7 mouse cellular contexts compared by ENCODE assay signal in the genomic region with DNA sequence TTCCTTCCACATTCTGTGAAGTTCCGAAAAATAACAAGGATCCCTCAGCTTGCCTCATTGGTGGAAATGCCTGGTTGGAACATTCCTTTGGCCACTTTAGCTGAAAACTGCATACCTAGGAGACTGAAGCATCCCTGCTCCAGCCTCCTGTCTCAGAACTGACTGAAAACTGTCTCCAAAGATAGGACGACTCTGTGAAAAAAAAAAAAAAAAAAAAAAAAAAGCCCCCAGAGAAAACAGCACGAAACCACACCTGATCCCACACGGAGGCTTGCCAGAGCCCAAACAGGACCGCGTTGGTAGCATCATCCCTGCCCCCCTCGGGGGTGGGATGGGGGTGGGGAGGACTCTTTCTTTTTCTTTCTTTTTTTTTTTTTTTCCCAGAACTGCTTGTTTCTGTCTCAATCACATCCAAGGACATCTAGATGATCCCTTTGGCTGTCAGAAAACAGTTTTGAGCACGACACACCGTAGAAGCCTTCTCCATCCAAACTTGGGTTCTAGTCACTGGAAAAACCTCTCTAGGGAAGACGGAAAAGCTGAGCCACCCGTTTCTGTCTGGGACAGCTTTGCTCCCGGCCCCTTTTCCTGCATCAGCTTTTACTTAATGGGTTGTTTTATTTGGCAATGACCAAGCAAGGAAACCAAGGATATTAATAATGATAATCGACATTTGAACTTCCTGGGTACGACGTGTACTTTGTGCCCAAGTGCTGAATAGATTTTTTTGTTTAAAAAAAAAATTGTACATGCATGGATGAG. TPM values are rescaled to one million over a fixed set of nuclear protein-coding genes. Genes with fewer than 3 reads are reported as not detected.
A peak's percentile ranks its signal among the peaks of the same experiment; 100 is the strongest.
DNase-seq lines count a peak whose midpoint lies in the region; ATAC-seq and TF ChIP-seq lines count a peak whose summit lies in the region.

No protein-coding gene starts in this region.

- peaks cover 9% of the 10 kb centered on the region for H3K4me1 ChIP-seq in midbrain, embryonic 11.5 days (ENCODE audit: control insufficient read depth, insufficient read depth, low read length)
- no peaks in the 10 kb centered on the region for H3K4me1 ChIP-seq in midbrain, embryonic 15.5 days
- peaks cover 15% of the 10 kb centered on the region for H3K4me1 ChIP-seq in embryonic facial prominence, embryonic 15.5 days
- no peaks in the 10 kb centered on the region; the same call in none of the 2 replicates for H3K4me1 ChIP-seq in stomach, postnatal 0 days (replicated peaks; ENCODE audit: control insufficient read depth, insufficient read depth)

- 52% methylated on average over 15 of the region's 15 CpGs for WGBS in midbrain, embryonic 11.5 days
- 48% methylated on average over 15 of the region's 15 CpGs for WGBS in midbrain, embryonic 15.5 days
- 31% methylated on average over 15 of the region's 15 CpGs for WGBS in embryonic facial prominence, embryonic 15.5 days
- 36% methylated on average over 15 of the region's 15 CpGs for WGBS in stomach, postnatal 0 days

- intact Hi-C loops in left cerebral cortex, postnatal 14 days (cut with DNase I), result no loop called here

- H3K9ac ChIP-seq in midbrain, embryonic 11.5 days (ENCODE audit: low read length), result no peak overlapping the region
- H3K9ac ChIP-seq in midbrain, embryonic 15.5 days, result no peak overlapping the region
- H3K9ac ChIP-seq in embryonic facial prominence, embryonic 15.5 days, result no peak overlapping the region
- H3K9ac ChIP-seq in stomach, postnatal 0 days (ENCODE audit: low read length), result no peak overlapping the region

- H3K36me3 ChIP-seq in midbrain, embryonic 11.5 days (ENCODE audit: control insufficient read depth, insufficient read depth, low read length), result no peaks in the 10 kb centered on the region
- H3K36me3 ChIP-seq in midbrain, embryonic 15.5 days (replicated peaks), result no peaks in the 10 kb centered on the region
- no peaks in the 10 kb centered on the region for H3K36me3 ChIP-seq in embryonic facial prominence, embryonic 15.5 days
- H3K36me3 ChIP-seq in stomach, postnatal 0 days (ENCODE audit: control insufficient read depth, insufficient read depth, low read length), result no peaks in the 10 kb centered on the region; the same call in 1 of the 2 replicates

- H3K27ac ChIP-seq in midbrain, embryonic 11.5 days (ENCODE audit: low read depth, low read length), result no peak overlapping the region
- no peak overlapping the region for H3K27ac ChIP-seq in midbrain, embryonic 15.5 days
- 0 out of 2 replicates have a peak overlapping the region, but pooled peaks have one; percentile 12 for H3K27ac ChIP-seq in embryonic facial prominence, embryonic 15.5 days (replicated peaks)
- H3K27ac ChIP-seq in stomach, postnatal 0 days (replicated peaks), result peak overlapping the region; percentile 89; the same call in 1 of the 2 replicates

- DNase-seq in midbrain, embryonic 11.5 days (ENCODE audit: low spot score, missing footprints), result peak; percentile 65
- peak; percentile 54 to 63 for DNase-seq in kidney, adult 8-10 months
- no peak for DNase-seq in stomach, postnatal 0 days (ENCODE audit: low spot score)
- DNase-seq in left cerebral cortex, postnatal 14 days (ENCODE audit: low spot score in 2 of 2), result no peak
- no peak for DNase-seq in cerebellum, adult 9-11 months

- TF ChIP-seq CTCF in stomach, postnatal 0 days (IDR thresholded peaks at IDR 0.05; ENCODE audit: low read depth), result no peak

- no peaks in the 10 kb centered on the region for H3K27me3 ChIP-seq in midbrain, embryonic 11.5 days (ENCODE audit: control insufficient read depth, insufficient read depth, low read length)
- no peaks in the 10 kb centered on the region for H3K27me3 ChIP-seq in midbrain, embryonic 15.5 days (replicated peaks)
- no peaks in the 10 kb centered on the region for H3K27me3 ChIP-seq in embryonic facial prominence, embryonic 15.5 days
- H3K27me3 ChIP-seq in stomach, postnatal 0 days (ENCODE audit: control insufficient read depth, insufficient read depth, low read length), result no peaks in the 10 kb centered on the region

- no peak overlapping the region for H3K4me2 ChIP-seq in midbrain, embryonic 11.5 days
- no peak overlapping the region for H3K4me2 ChIP-seq in midbrain, embryonic 15.5 days
- H3K4me2 ChIP-seq in embryonic facial prominence, embryonic 15.5 days (replicated peaks), result peak overlapping the region; percentile 8; the same call in 1 of the 2 replicates
- peak overlapping the region; percentile 23; the same call in 1 of the 2 replicates for H3K4me2 ChIP-seq in stomach, postnatal 0 days (replicated peaks; ENCODE audit: low read depth)

- H3K9me3 ChIP-seq in midbrain, embryonic 11.5 days (ENCODE audit: control insufficient read depth, low read length), result peaks cover 6% of the 10 kb centered on the region
- no peaks in the 10 kb centered on the region; the same call in 1 of the 2 replicates for H3K9me3 ChIP-seq in midbrain, embryonic 15.5 days
- H3K9me3 ChIP-seq in embryonic facial prominence, embryonic 15.5 days (replicated peaks), result peaks cover 9% of the 10 kb centered on the region; the same call in 1 of the 2 replicates
- H3K9me3 ChIP-seq in stomach, postnatal 0 days (ENCODE audit: control insufficient read depth, low read length), result no peaks in the 10 kb centered on the region

- no peak for ATAC-seq in midbrain, embryonic 11.5 days (ENCODE audit: low FRiP score)
- ATAC-seq in midbrain, embryonic 15.5 days (replicated peaks), result no peak
- no peak for ATAC-seq in embryonic facial prominence, embryonic 15.5 days (ENCODE audit: insufficient number of reproducible peaks, low FRiP score, low TSS enrichment, low read depth)
- no peak for ATAC-seq in stomach, postnatal 0 days (ENCODE audit: low FRiP score, low TSS enrichment)

- no peak overlapping the region for H3K4me3 ChIP-seq in midbrain, embryonic 11.5 days (ENCODE audit: low read depth, low read length)
- no peak overlapping the region for H3K4me3 ChIP-seq in midbrain, embryonic 15.5 days
- H3K4me3 ChIP-seq in embryonic facial prominence, embryonic 15.5 days (replicated peaks), result no peak overlapping the region
- 0 out of 2 replicates have a peak overlapping the region, but pooled peaks have one; percentile 2 for H3K4me3 ChIP-seq in stomach, postnatal 0 days (ENCODE audit: low read depth, low read length)

- TF ChIP-seq EP300 in stomach, postnatal 0 days (optimal IDR thresholded peaks at IDR 0.05), result no peak

RNA-seq across cellular contexts. Expression of gene Plpp1, which starts 29.0 kb away (rescaled TPM):
- 19.1 and 20.1 TPM in 2 replicates for polyA plus RNA-seq in midbrain, embryonic 11.5 days (2014; fragmentation: Nextera tagmentation; extraction: Ambion mirVana)
- 59.9 and 62.3 TPM in 2 replicates for polyA plus RNA-seq in midbrain, embryonic 15.5 days (2015; fragmentation: Nextera tagmentation; extraction: Ambion mirVana)
- 68.1 and 71.6 TPM in 2 replicates for polyA plus RNA-seq in embryonic facial prominence, embryonic 15.5 days (2015; fragmentation: Nextera tagmentation; extraction: Ambion mirVana)
- 126 and 137 TPM in 2 replicates for polyA plus RNA-seq in stomach, postnatal 0 days (2015; fragmentation: Nextera tagmentation; extraction: Ambion mirVana)
- total RNA-seq in left cerebral cortex, postnatal 14 days (2021), result 10 to 100 TPM; 26.9 TPM

Comparison
In these comparisons a context has a peak if more than half of its experiments do, and no peak if none do; other contexts are left out.
1. DNase-seq: peak in midbrain, embryonic 11.5 days (single experiment) and kidney, adult 8-10 months (2 of 2); none in stomach, postnatal 0 days (single experiment), left cerebral cortex, postnatal 14 days (0 of 2) and cerebellum, adult 9-11 months (single experiment).
2. H3K27ac ChIP-seq: peak in embryonic facial prominence, embryonic 15.5 days (single experiment) and stomach, postnatal 0 days (single experiment); none in midbrain, embryonic 11.5 days (single experiment) and midbrain, embryonic 15.5 days (single experiment).
3. H3K4me2 ChIP-seq: peak in embryonic facial prominence, embryonic 15.5 days (single experiment) and stomach, postnatal 0 days (single experiment); none in midbrain, embryonic 11.5 days (single experiment) and midbrain, embryonic 15.5 days (single experiment).